Mouse (Mus musculus): ENCODE data around the gene Bud23. TPM values are rescaled to one million over a fixed set of nuclear protein-coding genes. Genes with fewer than 3 reads are reported as not detected.

Bud23 gene
- polyA plus RNA-seq, 1 experiment from 2014 or later: 143 TPM

DNA sequence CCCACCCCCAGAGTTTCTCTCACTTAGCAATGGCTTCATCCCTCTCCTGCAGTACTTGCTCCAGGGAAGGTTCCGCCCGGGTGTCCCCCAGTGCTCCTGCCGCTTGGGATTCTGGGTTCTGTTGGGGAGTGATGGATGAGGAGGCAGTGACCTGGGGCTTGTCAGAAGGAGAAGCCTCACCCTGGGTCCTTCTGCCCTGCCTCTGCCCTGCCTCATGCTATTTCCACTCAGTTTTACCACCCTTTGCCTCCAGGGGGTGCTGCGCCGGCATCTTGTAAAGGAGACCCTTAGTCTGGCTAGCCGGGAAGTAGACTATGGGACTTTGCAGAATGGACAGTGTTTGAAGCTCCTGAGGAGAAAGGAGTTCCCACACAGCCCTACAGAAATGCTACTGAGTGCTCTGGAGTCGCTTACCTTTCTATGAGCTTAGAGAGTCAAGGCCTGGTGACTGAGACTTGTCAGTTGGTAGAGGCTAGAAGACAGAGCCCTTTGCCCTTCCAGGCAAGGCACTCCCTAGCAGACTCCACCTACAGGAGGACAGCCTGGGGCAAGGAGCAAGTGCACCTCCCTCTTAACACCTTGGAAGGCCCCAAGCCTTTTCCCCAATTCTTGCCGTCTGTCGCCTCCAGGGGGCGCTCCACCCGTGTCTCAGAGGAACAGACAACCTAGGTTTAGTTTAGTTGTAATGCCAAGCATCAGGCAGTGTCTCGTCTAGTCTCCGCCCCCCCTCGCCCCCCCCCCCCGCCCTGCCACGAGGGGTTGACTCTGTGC is 51.9 kb downstream of the Bud23 start:
- no peak for ATAC-seq (ENCODE audit: low FRiP score, low read depth)
- H3K9ac ChIP-seq: peak overlapping the region; percentile 54; the same call in 1 of the 2 replicates
- WGBS: 2% methylated on average over 14 of the region's 16 CpGs
- no peak overlapping the region for H3K27ac ChIP-seq
- H3K4me2 ChIP-seq (replicated peaks): peak overlapping the region; percentile 50
- H3K4me3 ChIP-seq: peak overlapping the region; percentile 10; the same call in 1 of the 2 replicates
- H3K9me3 ChIP-seq: no peaks in the 10 kb centered on the region
- no peaks in the 10 kb centered on the region; the same call in 1 of the 2 replicates for H3K27me3 ChIP-seq
- peaks cover 3% of the 10 kb centered on the region; the same call in 1 of the 2 replicates for H3K36me3 ChIP-seq
- H3K4me1 ChIP-seq: peaks cover 36% of the 10 kb centered on the region

- H3K27ac ChIP-seq: no peak overlapping the region
- no peaks in the 10 kb centered on the region for H3K9me3 ChIP-seq
- peak overlapping the region; percentile 54 for H3K9ac ChIP-seq
- H3K4me3 ChIP-seq: peak overlapping the region; percentile 10; the same call in 1 of the 2 replicates
- 21% methylated on average over 26 of the region's 26 CpGs for WGBS
- peaks cover 38% of the 10 kb centered on the region for H3K4me1 ChIP-seq
- no peak for ATAC-seq (ENCODE audit: low FRiP score, low read depth)
- peak overlapping the region; percentile 50 for H3K4me2 ChIP-seq (replicated peaks)
- no peaks in the 10 kb centered on the region; the same call in 1 of the 2 replicates for H3K27me3 ChIP-seq
- peaks cover 3% of the 10 kb centered on the region; the same call in 1 of the 2 replicates for H3K36me3 ChIP-seq
Measured at GRCm38 (mm10) chr5:135011809-135012613, 52.7 kb downstream of the Bud23 start.

DNA sequence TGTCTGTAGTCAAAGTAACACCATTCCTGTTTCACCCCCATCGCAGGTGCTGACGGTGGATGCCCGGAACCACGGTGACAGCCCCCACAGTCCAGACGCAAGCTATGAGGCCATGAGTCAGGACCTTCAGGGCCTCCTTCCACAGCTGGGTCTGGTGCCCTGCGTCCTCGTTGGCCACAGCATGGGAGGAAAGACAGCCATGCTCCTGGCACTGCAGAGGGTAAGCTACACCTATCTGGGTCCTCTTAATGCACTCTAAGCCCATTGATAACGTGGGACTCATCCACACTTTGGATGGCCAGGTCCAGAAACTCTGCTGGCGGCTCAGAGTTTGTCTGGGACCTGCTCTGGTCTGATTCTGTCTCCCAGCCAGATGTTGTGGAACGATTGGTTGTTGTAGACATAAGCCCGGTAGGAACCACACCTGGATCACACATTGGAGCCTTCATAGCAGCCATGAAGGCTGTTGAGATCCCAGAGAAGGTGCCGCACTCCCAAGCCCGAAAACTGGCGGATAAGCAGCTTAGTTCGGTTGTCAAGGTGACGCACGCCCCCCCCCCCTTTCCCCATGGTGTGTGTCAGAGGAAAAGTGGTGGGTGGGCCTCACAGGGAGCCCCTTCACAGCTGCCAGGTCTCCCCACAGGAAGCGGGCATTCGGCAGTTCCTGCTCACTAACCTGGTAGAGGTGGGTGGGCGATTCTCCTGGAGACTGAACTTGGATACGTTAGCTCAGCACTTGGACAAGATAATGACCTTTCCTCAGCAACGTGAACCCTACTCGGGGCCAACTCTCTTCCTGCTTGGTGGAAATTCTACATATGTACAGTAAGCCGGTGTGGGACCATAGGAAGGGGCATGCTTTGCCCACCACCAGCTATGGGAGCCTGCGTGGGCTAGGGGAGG is 53.7 kb downstream of the Bud23 start:
- WGBS: 86% methylated on average over 25 of the region's 25 CpGs
- H3K4me3 ChIP-seq: peak overlapping the region; percentile 65; the same call in 1 of the 2 replicates
- peaks cover 3% of the 10 kb centered on the region; the same call in 1 of the 2 replicates for H3K36me3 ChIP-seq
- peaks cover 38% of the 10 kb centered on the region for H3K4me1 ChIP-seq
- no peak overlapping the region for H3K27ac ChIP-seq
- H3K9ac ChIP-seq: 0 out of 2 replicates have a peak overlapping the region, but pooled peaks have one; percentile 64
- H3K27me3 ChIP-seq: no peaks in the 10 kb centered on the region; the same call in 1 of the 2 replicates
- H3K9me3 ChIP-seq: no peaks in the 10 kb centered on the region
- H3K4me2 ChIP-seq (replicated peaks): peak overlapping the region; percentile 78
- no peak for ATAC-seq (ENCODE audit: low FRiP score, low read depth)

- Histone ChIP-seq H3K4me3 (peak overlapping the region; percentile 65), H3K27me3 (no peaks in the 10 kb centered on the region; the same call in 1 of the 2 replicates), H3K9me3 (no peaks in the 10 kb centered on the region), H3K4me2 (replicated peaks) (peak overlapping the region; percentile 78), H3K27ac (peak overlapping the region; percentile 96; the same call in 1 of the 2 replicates), H3K9ac (peak overlapping the region; percentile 64; the same call in 1 of the 2 replicates), H3K36me3 (peaks cover 3% of the 10 kb centered on the region; the same call in 1 of the 2 replicates), H3K4me1 (peaks cover 38% of the 10 kb centered on the region)
- WGBS: 49% methylated on average over 7 of the region's 7 CpGs
- ATAC-seq (ENCODE audit: low FRiP score, low read depth): no peak
Measured at GRCm38 (mm10) chr5:135010320-135010709, 54.4 kb downstream of the Bud23 start.

DNA sequence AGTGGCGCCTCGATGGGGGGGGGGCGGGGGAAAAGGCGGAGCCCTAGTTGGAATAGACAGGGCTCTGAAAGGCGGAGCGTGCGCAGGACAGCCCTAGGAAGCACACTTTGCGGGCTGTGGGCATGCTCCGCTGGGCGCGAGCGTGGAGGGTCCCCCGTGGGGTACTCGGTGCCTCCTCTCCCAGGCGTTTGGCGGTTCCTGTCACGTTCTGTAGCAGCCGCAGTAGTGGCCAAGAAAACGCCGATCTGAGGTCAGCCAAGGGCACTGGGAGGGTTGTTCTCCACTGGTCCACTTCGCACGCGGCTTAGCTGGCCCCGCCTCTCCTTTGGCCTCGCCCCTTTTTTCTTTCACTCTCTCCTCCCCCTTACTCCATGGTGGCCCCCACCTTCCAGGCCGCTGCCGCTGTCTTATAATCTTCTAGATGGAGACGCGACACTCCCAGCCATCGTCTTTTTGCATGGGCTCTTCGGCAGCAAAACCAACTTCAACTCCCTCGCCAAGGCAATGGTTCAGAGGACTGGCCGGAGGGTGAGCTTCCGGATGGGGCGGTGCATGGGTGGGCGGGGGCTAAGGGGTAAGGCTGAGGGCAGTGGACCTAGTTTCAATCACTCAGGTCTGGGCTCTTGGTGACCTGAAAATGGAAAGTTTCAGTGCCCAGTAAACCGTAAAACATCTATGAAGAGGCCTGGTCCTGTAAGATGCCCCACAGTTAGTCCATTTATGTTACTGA is 55.0 kb downstream of the Bud23 start:
- ATAC-seq (ENCODE audit: low FRiP score, low read depth): peak; percentile 76
- WGBS: under 1% methylated on average over 36 of the region's 37 CpGs
- peak overlapping the region; percentile 65 for H3K4me3 ChIP-seq
- H3K9ac ChIP-seq: peak overlapping the region; percentile 64
- peak overlapping the region; percentile 78 for H3K4me2 ChIP-seq (replicated peaks)
- H3K36me3 ChIP-seq: peaks cover 3% of the 10 kb centered on the region; the same call in 1 of the 2 replicates
- peak overlapping the region; percentile 96 for H3K27ac ChIP-seq
- H3K9me3 ChIP-seq: no peaks in the 10 kb centered on the region
- no peaks in the 10 kb centered on the region; the same call in 1 of the 2 replicates for H3K27me3 ChIP-seq
- H3K4me1 ChIP-seq: peaks cover 38% of the 10 kb centered on the region

- peak within 1 kb of the TSS; percentile 96 for H3K27ac ChIP-seq
- WGBS: under 1% methylated on average over 52 of the region's 52 CpGs
- ATAC-seq (ENCODE audit: low FRiP score, low read depth): peak; percentile 91
- peak within 1 kb of the TSS; percentile 65 for H3K4me3 ChIP-seq
- H3K9me3 ChIP-seq: no peaks in the 10 kb centered on the region
- H3K4me1 ChIP-seq: peaks cover 38% of the 10 kb centered on the region
- H3K9ac ChIP-seq: peak within 1 kb of the TSS; percentile 74
- no peaks in the 10 kb centered on the region; the same call in 1 of the 2 replicates for H3K27me3 ChIP-seq
- peaks cover 3% of the 10 kb centered on the region; the same call in 1 of the 2 replicates for H3K36me3 ChIP-seq
- peak within 1 kb of the TSS; percentile 78 for H3K4me2 ChIP-seq (replicated peaks)
Measured at GRCm38 (mm10) chr5:135008671-135009589, 55.8 kb downstream of the Bud23 start, which contains the start of gene Abhd11. TSS of gene Abhd11 (plus strand) at chr5:135009152.

DNA sequence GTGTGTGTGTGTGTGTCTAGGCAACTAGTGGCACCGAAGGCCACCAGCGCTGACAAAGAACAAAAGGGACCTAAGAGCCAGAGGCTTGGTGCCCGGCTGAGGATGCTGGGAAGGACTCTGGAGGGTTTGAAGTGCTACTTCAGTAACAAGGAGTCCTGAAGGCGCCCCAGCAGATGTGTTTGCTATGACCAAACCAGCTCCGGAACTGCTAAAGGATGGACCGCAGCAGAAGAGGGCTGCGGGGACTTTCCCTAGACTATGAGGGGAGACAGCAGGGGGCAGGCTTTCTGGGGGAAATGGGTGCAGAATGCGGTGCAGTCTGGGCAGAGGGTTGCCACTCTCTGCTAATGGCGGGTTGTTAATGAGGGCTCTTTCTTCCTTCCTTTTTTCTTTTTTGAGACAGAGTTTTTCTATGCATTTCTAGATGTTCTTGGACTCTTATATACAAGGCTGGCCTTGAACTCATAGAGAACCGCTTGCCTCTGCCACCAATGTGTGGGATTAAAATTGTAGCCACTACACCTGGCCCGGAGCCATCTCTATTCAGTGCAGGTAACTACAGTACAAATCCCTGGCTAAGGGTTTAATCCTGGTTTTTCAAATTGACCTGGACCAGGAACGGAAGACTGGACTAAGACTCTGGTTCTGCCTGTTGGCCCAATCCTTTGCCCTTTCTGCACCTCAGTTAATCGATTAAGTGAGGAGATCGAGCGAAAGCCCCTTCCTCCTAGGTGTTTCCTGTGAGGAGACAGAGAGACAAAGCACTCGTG is 56.8 kb downstream of the Bud23 start:
- peak overlapping the region; percentile 74 for H3K9ac ChIP-seq
- peaks cover 36% of the 10 kb centered on the region for H3K4me1 ChIP-seq
- peak overlapping the region; percentile 96 for H3K27ac ChIP-seq
- H3K9me3 ChIP-seq: no peaks in the 10 kb centered on the region
- no peaks in the 10 kb centered on the region; the same call in 1 of the 2 replicates for H3K27me3 ChIP-seq
- H3K4me2 ChIP-seq (replicated peaks): peak overlapping the region; percentile 78
- peaks cover 3% of the 10 kb centered on the region; the same call in 1 of the 2 replicates for H3K36me3 ChIP-seq
- ATAC-seq (ENCODE audit: low FRiP score, low read depth): no peak
- 34% methylated on average over 16 of the region's 16 CpGs for WGBS
- H3K4me3 ChIP-seq: peak overlapping the region; percentile 65
